Mouse (Mus musculus) heart, postnatal 0 days (tissue): ENCODE data around the gene Pcyt1a.

Experiments used
- CTCF ChIP-seq: IDR thresholded peaks from 2 replicates; pipeline ENCODE4 v1.5.1; 2016; ENCODE audit warnings: antibody characterized with exemption, control low read depth, low read depth
- EP300 ChIP-seq: IDR thresholded peaks from 2 replicates; pipeline ENCODE4 v1.6.1; 2016; ENCODE audit warnings: antibody characterized with exemption, low read depth

- TF ChIP-seq CTCF (no peak), EP300 (no peak)
Measured at GRCm38 (mm10) chr16:32510399-32511337, 79.9 kb downstream of the Pcyt1a start.
